ENCODE assay signal across 8 mouse cellular contexts in the genomic region with DNA sequence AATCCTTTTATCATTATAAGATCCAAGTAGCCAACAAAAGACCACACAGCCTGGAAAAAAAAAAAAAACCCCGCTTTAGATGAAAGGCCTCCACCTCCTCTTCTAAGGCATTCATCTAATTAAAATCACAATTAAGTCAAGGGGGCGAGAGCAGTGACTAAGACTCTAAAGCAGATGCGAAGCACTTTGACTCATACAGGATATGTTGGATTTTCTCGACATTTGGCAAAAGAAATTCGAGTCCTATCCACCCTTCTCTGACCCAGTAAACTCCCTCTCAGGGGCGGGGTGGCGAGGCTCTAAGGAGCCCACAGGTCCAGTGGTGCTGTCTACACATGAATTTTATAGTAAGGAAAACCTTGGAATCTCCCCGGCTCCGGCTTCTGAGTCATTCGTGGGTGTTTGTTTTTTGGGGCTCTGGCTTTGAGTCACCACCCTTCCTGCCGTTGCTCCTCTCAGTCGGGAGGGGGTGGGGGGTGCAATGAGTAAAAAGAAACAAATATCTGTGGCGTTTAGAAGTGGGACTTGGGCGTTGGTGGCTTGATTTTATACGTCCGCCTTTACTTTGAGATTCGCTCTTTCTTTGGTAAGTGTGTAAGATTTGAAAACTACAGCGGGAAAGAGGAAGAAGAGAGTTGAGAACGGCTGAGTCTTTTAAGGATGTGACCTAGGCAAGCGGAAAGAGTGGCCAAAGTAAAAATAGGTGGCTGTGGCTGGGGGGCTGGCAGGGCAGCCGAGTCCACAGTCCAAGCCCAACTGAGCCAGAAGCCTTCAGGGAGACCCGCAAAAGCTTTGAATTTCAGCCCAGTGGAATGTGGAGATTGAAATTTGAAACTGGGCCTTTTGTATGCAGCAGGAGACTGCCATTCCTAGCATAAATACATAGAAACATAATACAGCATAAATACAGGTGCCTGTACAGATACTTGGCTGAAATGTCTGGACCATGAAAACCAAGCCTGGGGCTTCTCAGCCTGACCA.
DNase-seq lines count a peak whose midpoint lies in the region; TF ChIP-seq lines count a peak whose summit lies in the region.

No protein-coding gene starts in this region.

- TF ChIP-seq RAD21 in CH12.LX (IDR thresholded peaks at IDR 0.05; ENCODE audit: low read depth, low read length) = no peak

- no peaks in the 10 kb centered on the region for H3K27me3 ChIP-seq in CH12.LX (replicated peaks)
- H3K27me3 ChIP-seq in hindbrain, embryonic 10.5 days (ENCODE audit: insufficient read depth, poor library complexity, severe bottlenecking) = no peaks in the 10 kb centered on the region

- peak; percentile 68 for DNase-seq in CH12.LX (ENCODE audit: extremely low read depth)
- DNase-seq in frontal cortex, adult 2 months (ENCODE audit: extremely low spot score in 1 of 2, low spot score in 1 of 2) = peak; percentile 50 to 83
- DNase-seq in hindbrain, embryonic 10.5 days (ENCODE audit: low spot score) = peak; percentile 41
- DNase-seq in layer of hippocampus, adult 9-10 months (ENCODE audit: low spot score) = peak; percentile 33
- DNase-seq in lung, postnatal 10 days = peak; percentile 59
- peak; percentile 35 for DNase-seq in retina, postnatal 1 day
- DNase-seq in urinary bladder, postnatal 4 days (ENCODE audit: low spot score in 2 of 2) = peak; percentile 40 to 62

- TF ChIP-seq POLR2A in CH12.LX (IDR thresholded peaks at IDR 0.05; ENCODE audit: low read depth, low read length) = no peak
- TF ChIP-seq POLR2A in bone marrow macrophage, adult 2 months (IDR thresholded peaks at IDR 0.05; ENCODE audit: borderline replicate concordance, low read depth, low read length) = no peak

- H3K4me1 ChIP-seq in CH12.LX (ENCODE audit: control insufficient read depth in 1 of 2, insufficient read depth in 2 of 2) = peaks cover 3 to 17% of the 10 kb centered on the region in 2 experiments
- H3K4me1 ChIP-seq in bone marrow macrophage, adult 2 months (ENCODE audit: control insufficient read depth, insufficient read depth, low read length) = peaks cover 11% of the 10 kb centered on the region
- peaks cover 23% of the 10 kb centered on the region for H3K4me1 ChIP-seq in hindbrain, embryonic 10.5 days (replicated peaks)

- peak overlapping the region; percentile 30 to 44 (median 38) for H3K4me3 ChIP-seq in CH12.LX (replicated peaks in 1 of 3; ENCODE audit: low read depth in 2 of 3, low read length in 2 of 3, poor library complexity in 1 of 3)
- peak overlapping the region; percentile 59 for H3K4me3 ChIP-seq in bone marrow macrophage, adult 2 months (ENCODE audit: insufficient read depth, low read length)
- peak overlapping the region; percentile 47 for H3K4me3 ChIP-seq in hindbrain, embryonic 10.5 days

- WGBS in hindbrain, embryonic 10.5 days = 6% methylated on average over 22 of the region's 22 CpGs

- no peaks in the 10 kb centered on the region for H3K79me2 ChIP-seq in CH12.LX (replicated peaks; ENCODE audit: control insufficient read depth, extremely low read depth, insufficient read depth, poor library complexity, severe bottlenecking)

- H3K9ac ChIP-seq in CH12.LX (ENCODE audit: insufficient read depth, low read depth) = peak overlapping the region; percentile 69

- no peak for TF ChIP-seq CTCF in CH12.LX (conservative IDR thresholded peaks at IDR 0.05 in 1 of 2, IDR thresholded peaks at IDR 0.05 in 1 of 2; ENCODE audit: low read depth in 2 of 2, low read length in 2 of 2)
- TF ChIP-seq CTCF in bone marrow macrophage, adult 2 months (IDR thresholded peaks at IDR 0.05; ENCODE audit: low read depth, low read length) = no peak

- peak overlapping the region; percentile 77 for H3K4me2 ChIP-seq in CH12.LX (ENCODE audit: insufficient read depth, low read depth, poor library complexity, severe bottlenecking)

- peak; percentile 81 for TF ChIP-seq EP300 in CH12.LX (IDR thresholded peaks at IDR 0.05; ENCODE audit: low read length)

- in situ Hi-C loops in CH12.LX (cut with MboI; ENCODE audit: low pct_ligation_motif_present, low pct_unique_long_range_greater_than_20kb, low sequenced_read_pairs) = no loop called here

- dilution Hi-C loops in CH12.LX (cut with MboI; ENCODE audit: extremely low pct_ligation_motif_present, extremely low pct_unique_long_range_greater_than_20kb, low sequenced_read_pairs) = no loop called here

- H3K27ac ChIP-seq in CH12.LX (ENCODE audit: insufficient read depth, low read depth) = peak overlapping the region; percentile 26; the same call in 1 of the 2 replicates
- peak overlapping the region; percentile 95 for H3K27ac ChIP-seq in bone marrow macrophage, adult 2 months (ENCODE audit: insufficient read depth, low read depth, low read length)
- H3K27ac ChIP-seq in hindbrain, embryonic 10.5 days = peak overlapping the region; percentile 50

- no peaks in the 10 kb centered on the region for H3K9me3 ChIP-seq in CH12.LX (replicated peaks; ENCODE audit: low read length)
- no peaks in the 10 kb centered on the region for H3K9me3 ChIP-seq in hindbrain, embryonic 10.5 days

- H3K36me3 ChIP-seq in CH12.LX (replicated peaks in 1 of 2; ENCODE audit: control insufficient read depth in 1 of 2, insufficient read depth in 1 of 2, low read length in 1 of 2) = no peaks in the 10 kb centered on the region
- no peaks in the 10 kb centered on the region for H3K36me3 ChIP-seq in hindbrain, embryonic 10.5 days

TF ChIP-seq in CH12.LX, 34 proteins besides CTCF, POLR2A, EP300 and RAD21:
- TF ChIP-seq USF2 (conservative IDR thresholded peaks at IDR 0.05; ENCODE audit: low read depth, low read length) (no peak), CHD2 (IDR thresholded peaks at IDR 0.05; ENCODE audit: low read length) (peak; percentile 73), MXI1 (IDR thresholded peaks at IDR 0.05; ENCODE audit: low read depth, low read length) (no peak), TBP (conservative IDR thresholded peaks at IDR 0.05; ENCODE audit: low read depth, low read length) (no peak), JUN (IDR thresholded peaks at IDR 0.05; ENCODE audit: insufficient read depth, low read depth, low read length) (peak; percentile 61), MEF2A (IDR thresholded peaks at IDR 0.05; ENCODE audit: borderline replicate concordance, low read depth, low read length) (peak; percentile 57; the same call in 1 of the 2 replicates), USF1 (IDR thresholded peaks at IDR 0.05; ENCODE audit: low read depth, low read length) (no peak), ZNF384 (IDR thresholded peaks at IDR 0.05; ENCODE audit: low read depth, low read length) (0 out of 2 replicates have a peak, but pooled peaks have one; percentile 4), HCFC1 (IDR thresholded peaks at IDR 0.05; ENCODE audit: low read depth, low read length) (no peak), ELF1 (IDR thresholded peaks at IDR 0.05; ENCODE audit: low read depth, low read length) (no peak), RCOR1 (conservative IDR thresholded peaks at IDR 0.05; ENCODE audit: low read depth, low read length) (0 out of 2 replicates have a peak, but pooled peaks have one; percentile 46), NELFE (IDR thresholded peaks at IDR 0.05; ENCODE audit: low read depth, low read length) (no peak), BHLHE40 (IDR thresholded peaks at IDR 0.05; ENCODE audit: low read depth, low read length) (peak; percentile 61; the same call in 1 of the 2 replicates), ZMIZ1 (IDR thresholded peaks at IDR 0.05; ENCODE audit: low read depth, low read length) (no peak), JUND (conservative IDR thresholded peaks at IDR 0.05; ENCODE audit: low read depth, low read length) (peak; percentile 46; the same call in 1 of the 2 replicates), MYC (IDR thresholded peaks at IDR 0.05; ENCODE audit: low read depth, low read length) (no peak), MAZ (IDR thresholded peaks at IDR 0.05; ENCODE audit: low read depth, low read length) (peak; percentile 75), PAX5 (IDR thresholded peaks at IDR 0.05; ENCODE audit: low read length) (no peak), TCF12 (IDR thresholded peaks at IDR 0.05; ENCODE audit: low read depth, low read length) (peak; percentile 46; the same call in 1 of the 2 replicates), CHD1 (IDR thresholded peaks at IDR 0.05; ENCODE audit: low read depth, low read length) (no peak), SMC3 (IDR thresholded peaks at IDR 0.05; ENCODE audit: low read depth, low read length) (no peak; the same call in 1 of the 2 replicates), GABPA (IDR thresholded peaks at IDR 0.05; ENCODE audit: insufficient replicate concordance, low read depth, low read length) (no peak), UBTF (IDR thresholded peaks at IDR 0.05; ENCODE audit: low read depth, low read length) (no peak), MAFK (IDR thresholded peaks at IDR 0.05; ENCODE audit: insufficient replicate concordance, low read length) (no peak), SIN3A (IDR thresholded peaks at IDR 0.05; ENCODE audit: low read length) (no peak; the same call in 1 of the 2 replicates), ZC3H11A (IDR thresholded peaks at IDR 0.05; ENCODE audit: low read depth, low read length) (no peak), ETS1 (conservative IDR thresholded peaks at IDR 0.05; ENCODE audit: low read depth, low read length) (peak; percentile 47; the same call in 1 of the 2 replicates), E2F4 (IDR thresholded peaks at IDR 0.05; ENCODE audit: insufficient replicate concordance, low read depth, low read length) (no peak), ZKSCAN1 (IDR thresholded peaks at IDR 0.05; ENCODE audit: borderline replicate concordance, low read depth, low read length) (no peak), KAT2A (IDR thresholded peaks at IDR 0.05; ENCODE audit: insufficient replicate concordance, low read length) (no peak), NRF1 (IDR thresholded peaks at IDR 0.05; ENCODE audit: low read depth, low read length) (no peak), MAX (IDR thresholded peaks at IDR 0.05; ENCODE audit: low read length) (no peak), POLR2AphosphoS2 (IDR thresholded peaks at IDR 0.05; ENCODE audit: low read depth, low read length) (no peak), IRF4 (IDR thresholded peaks at IDR 0.05; ENCODE audit: low read depth, low read length) (peak; percentile 93)
TF ChIP-seq in CH12.LX: peak in this region for 11.

Comparison
In these comparisons a context has a peak if more than half of its experiments do, and no peak if none do; other contexts are left out.
1. Peak in every context shown above with its lines: DNase-seq, H3K4me3 ChIP-seq and H3K27ac ChIP-seq.
2. H3K27ac ChIP-seq: peak in every context shown above with its lines; median percentile 95 in bone marrow macrophage, adult 2 months; 50 in hindbrain, embryonic 10.5 days; 26 in CH12.LX.